Comparison of ENCODE assay signal across 9 mouse cellular contexts in genomic region chr3:87515567-87516081, GRCm38 (mm10). TPM values are rescaled to one million over a fixed set of nuclear protein-coding genes. Genes with fewer than 3 reads are reported as not detected.
A peak's percentile ranks its signal among the peaks of the same experiment; 100 is the strongest.
DNase-seq lines count a peak whose midpoint lies in the region; ATAC-seq and TF ChIP-seq lines count a peak whose summit lies in the region.
"Had no signal": no experiment of that assay in that cellular context is flagged by ENCODE, and none has a peak within 500 bp of the region (broad histone marks: within the 10 kb centered on the region; RNA-seq: fewer than 3 reads in every experiment).

No protein-coding gene starts in this region.

- no peak overlapping the region for H3K9ac ChIP-seq in midbrain, postnatal 0 days (replicated peaks; ENCODE audit: low read length, poor library complexity, severe bottlenecking)

- H3K4me1 ChIP-seq in midbrain, postnatal 0 days (ENCODE audit: insufficient read depth, low read length), result no peaks in the 10 kb centered on the region

- TF ChIP-seq CTCF in midbrain, postnatal 0 days (IDR thresholded peaks at IDR 0.05), result no peak

- 56% methylated on average over 13 of the region's 13 CpGs for WGBS in midbrain, postnatal 0 days

- intact Hi-C loops in gastrocnemius, postnatal 36 days (cut with DNase I), result no loop called here

- H3K27me3 ChIP-seq in midbrain, postnatal 0 days (ENCODE audit: insufficient read depth, low read length), result no peaks in the 10 kb centered on the region

- peak; percentile 47 for DNase-seq in adrenal gland, postnatal 14 days
- DNase-seq in adrenal gland, adult 8-10 months, result no peak
- DNase-seq in heart, adult 18-20 months, result peak; percentile 52 to 72
- DNase-seq in kidney, adult 9 months, result peak; percentile 83
- no peak for DNase-seq in midbrain, postnatal 0 days (ENCODE audit: low spot score)
- DNase-seq in gastrocnemius, postnatal 36 days, result no peak
- no peak for DNase-seq in yolk sac, embryonic 10.5 days (ENCODE audit: low spot score)
- DNase-seq: cerebellum, adult 2 months had no signal

- no peak overlapping the region for H3K4me3 ChIP-seq in midbrain, postnatal 0 days (ENCODE audit: low read depth, low read length)

- H3K36me3 ChIP-seq in midbrain, postnatal 0 days (ENCODE audit: insufficient read depth, low read length), result no peaks in the 10 kb centered on the region

- ATAC-seq in megakaryocyte progenitor cell, adult 5-6 weeks (replicated peaks; ENCODE audit: poor library complexity), result peak; percentile 70
- no peak for ATAC-seq in midbrain, postnatal 0 days (ENCODE audit: low FRiP score)

- no peak overlapping the region for H3K27ac ChIP-seq in midbrain, postnatal 0 days (ENCODE audit: low read depth, low read length)

- no peak overlapping the region for H3K4me2 ChIP-seq in midbrain, postnatal 0 days (ENCODE audit: low read depth, low read length, poor library complexity, severe bottlenecking)

- no peaks in the 10 kb centered on the region for H3K9me3 ChIP-seq in midbrain, postnatal 0 days (ENCODE audit: low read length)

RNA-seq across cellular contexts. Expression of gene Etv3, which starts 9.6 kb away (rescaled TPM):
- total RNA-seq in adrenal gland, postnatal 14 days (2021), result 23.4 and 26.2 TPM in 2 replicates
- total RNA-seq in adrenal gland, adult 8-10 months (2022), result 10 to 100 TPM; 19.4 to 24.6 (median 22.4) TPM
- 10 to 100 TPM; 18.6 to 20.9 TPM for total RNA-seq in heart, adult 18-20 months (2021)
- total RNA-seq in megakaryocyte progenitor cell, adult 5-6 weeks (2015), result 7.4 and 8.5 TPM in 2 replicates
- 9.2 and 9.5 TPM in 2 replicates for total RNA-seq in megakaryocyte progenitor cell, adult 5-6 weeks (2017)
- total RNA-seq in midbrain, postnatal 0 days (2014; rRNA removed), result 9.8 and 13.6 TPM in 2 replicates
- 5.9 and 7.9 TPM in 2 replicates for polyA plus RNA-seq in midbrain, postnatal 0 days (2015; fragmentation: Nextera tagmentation; extraction: Ambion mirVana)
- total RNA-seq in gastrocnemius, postnatal 36 days (2021), result 1 to 10 TPM; 8.1 to 9.5 TPM

Comparison
In these comparisons a context has a peak if more than half of its experiments do, and no peak if none do; other contexts are left out.
1. DNase-seq: peak in adrenal gland, postnatal 14 days (single experiment), heart, adult 18-20 months (2 of 2) and kidney, adult 9 months (single experiment); none in adrenal gland, adult 8-10 months (single experiment), midbrain, postnatal 0 days (single experiment), gastrocnemius, postnatal 36 days (0 of 2) and yolk sac, embryonic 10.5 days (single experiment).